Mouse (Mus musculus) ES-Bruce4 (cell line): Measurements from ENCODE around the gene Kctd6.

Experiments
- CTCF ChIP-seq: IDR thresholded peaks from one replicate; pipeline ENCODE4 v1.8.1; 2011; ENCODE audit warnings: low read depth, low read length
- EP300 ChIP-seq: IDR thresholded peaks from 2 replicates; pipeline ENCODE4 v1.6.1; 2011; ENCODE audit warnings: low read depth, low read length; ENCODE audit not compliant: insufficient read depth
- POLR2A ChIP-seq: IDR thresholded peaks from one replicate; pipeline ENCODE4 v1.8.1; 2011; ENCODE audit warnings: low read length; ENCODE audit not compliant: insufficient read depth

DNA sequence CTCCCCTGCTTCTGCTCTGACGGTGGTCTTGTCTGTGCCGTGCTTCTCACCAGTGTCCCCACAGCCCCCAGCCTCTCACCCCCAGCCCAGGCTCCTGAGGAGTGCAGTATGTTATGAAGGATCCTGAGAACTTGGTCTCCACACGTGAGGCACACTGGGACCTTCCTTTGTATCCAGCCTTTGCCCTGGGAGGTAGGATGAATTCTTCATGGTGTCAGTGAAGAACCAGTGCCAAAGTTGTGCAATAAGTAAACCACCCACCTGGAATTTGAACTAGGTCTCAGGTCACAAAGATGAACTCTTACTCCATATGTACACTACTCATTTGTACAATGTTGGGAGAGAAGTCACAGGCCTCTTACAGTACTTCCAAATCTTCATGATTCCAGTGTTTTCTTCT lies 45.2 kb downstream of the Kctd6 start, which contains the start of gene Acox2:
- TF ChIP-seq POLR2A (no peak), CTCF (no peak), EP300 (no peak)
